Mouse (Mus musculus): Measurements from ENCODE around the gene Il18bp. TPM values are rescaled to one million over a fixed set of nuclear protein-coding genes. Genes with fewer than 3 reads are reported as not detected.
"Not testable (repeated sequence)": the region's sequence is repeated elsewhere in the genome, so short reads cannot be mapped to it uniquely, and the experiment has no call there.

The Il18bp gene
- polyA plus RNA-seq, 1 experiment, result 18.9 TPM

- H3K36me3 ChIP-seq (ENCODE audit: control insufficient read depth, insufficient read depth, low read length), result peaks cover 6% of the 10 kb centered on the region; the same call in 1 of the 2 replicates
- no peaks in the 10 kb centered on the region for H3K27me3 ChIP-seq (replicated peaks; ENCODE audit: control insufficient read depth, insufficient read depth, low read length)
- peak; percentile 70 for DNase-seq
- 12% methylated on average over 2 of the region's 2 CpGs for WGBS
- H3K27ac ChIP-seq (ENCODE audit: insufficient read depth, low read depth, low read length), result peak overlapping the region; percentile 16; the same call in 1 of the 2 replicates
- no peaks in the 10 kb centered on the region; the same call in 1 of the 2 replicates for H3K4me1 ChIP-seq (ENCODE audit: control insufficient read depth, insufficient read depth, low read length)
- no peak for TF ChIP-seq CTCF (conservative IDR thresholded peaks at IDR 0.05; ENCODE audit: insufficient read depth, insufficient read length, low read depth, low read length)
- TF ChIP-seq POLR2A (IDR thresholded peaks at IDR 0.05; ENCODE audit: low read depth, low read length), result no peak
- no peak overlapping the region for H3K4me3 ChIP-seq (ENCODE audit: insufficient read depth, low read depth, low read length)
Observed at GRCm38 (mm10) chr7:102042314-102042713, 23.8 kb upstream of the Il18bp start.

GRCm38 (mm10) chr7:102037318-102037717 lies 18.8 kb upstream of the Il18bp start:
- Histone ChIP-seq H3K4me1 (ENCODE audit: control insufficient read depth, insufficient read depth, low read length) (no peaks in the 10 kb centered on the region), H3K4me3 (ENCODE audit: insufficient read depth, low read depth, low read length) (no peak overlapping the region), H3K27ac (ENCODE audit: insufficient read depth, low read depth, low read length) (no peak overlapping the region), H3K27me3 (replicated peaks; ENCODE audit: control insufficient read depth, insufficient read depth, low read length) (no peaks in the 10 kb centered on the region), H3K36me3 (ENCODE audit: control insufficient read depth, insufficient read depth, low read length) (peaks cover 9% of the 10 kb centered on the region)
- TF ChIP-seq POLR2A (IDR thresholded peaks at IDR 0.05; ENCODE audit: low read depth, low read length) (no peak), CTCF (conservative IDR thresholded peaks at IDR 0.05; ENCODE audit: insufficient read depth, insufficient read length, low read depth, low read length) (no peak)
- no peak for DNase-seq
- WGBS, result 96% methylated on average over 3 of the region's 3 CpGs

DNA sequence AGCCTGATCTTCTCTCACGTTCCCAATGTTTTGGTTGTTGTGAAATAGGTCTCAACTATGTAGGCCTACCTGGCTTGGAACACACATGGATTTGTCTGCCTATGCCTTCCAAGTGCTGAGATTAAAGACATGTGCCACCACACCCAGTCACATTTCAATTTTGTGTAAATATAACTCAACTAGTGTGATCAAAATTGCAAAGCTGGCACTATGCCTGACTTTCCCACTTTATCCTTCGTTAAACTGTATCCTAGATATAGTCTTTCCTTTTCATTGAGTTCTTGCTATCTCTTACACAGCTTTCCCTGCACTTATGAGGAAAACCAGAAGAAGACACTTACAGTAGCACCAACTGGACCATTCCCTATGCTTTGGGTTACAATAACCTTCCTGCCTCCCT lies 17.0 kb upstream of the Il18bp start:
- WGBS, result 83% methylated on average over 2 of the region's 2 CpGs
- no peak for DNase-seq
- H3K36me3 ChIP-seq (ENCODE audit: control insufficient read depth, insufficient read depth, low read length), result peaks cover 9% of the 10 kb centered on the region
- no peak overlapping the region for H3K4me3 ChIP-seq (ENCODE audit: insufficient read depth, low read depth, low read length)
- H3K27me3 ChIP-seq (replicated peaks; ENCODE audit: control insufficient read depth, insufficient read depth, low read length), result no peaks in the 10 kb centered on the region
- H3K4me1 ChIP-seq (ENCODE audit: control insufficient read depth, insufficient read depth, low read length), result no peaks in the 10 kb centered on the region
- TF ChIP-seq CTCF (conservative IDR thresholded peaks at IDR 0.05; ENCODE audit: insufficient read depth, insufficient read length, low read depth, low read length) (no peak), POLR2A (IDR thresholded peaks at IDR 0.05; ENCODE audit: low read depth, low read length) (no peak)
- H3K27ac ChIP-seq (ENCODE audit: insufficient read depth, low read depth, low read length), result no peak overlapping the region

DNA sequence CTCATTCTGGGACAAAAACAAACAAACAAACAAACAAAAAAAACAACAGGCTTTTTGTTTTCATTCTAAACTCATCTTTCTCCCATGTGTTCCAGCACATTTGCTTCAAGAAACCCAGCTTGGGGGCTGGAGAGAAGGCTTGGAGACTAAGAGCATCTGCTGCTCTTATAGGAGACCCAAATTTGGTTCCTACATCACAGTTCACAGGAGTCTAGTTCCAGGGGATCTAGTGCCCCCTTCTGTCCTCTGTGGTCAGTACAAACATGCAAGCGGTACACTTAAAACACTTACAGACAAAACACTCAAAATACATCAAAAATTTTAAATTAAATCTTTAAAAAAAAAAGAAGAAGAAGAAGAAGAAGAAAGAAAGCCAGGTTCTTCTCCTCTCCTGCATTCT lies 16.4 kb upstream of the Il18bp start:
- DNase-seq, result no peak
- WGBS, result 90% methylated on average over 1 of the region's 1 CpGs
- peaks cover 9% of the 10 kb centered on the region for H3K36me3 ChIP-seq (ENCODE audit: control insufficient read depth, insufficient read depth, low read length)

GRCm38 (mm10) chr7:102025187-102026119 lies 7.0 kb upstream of the Il18bp start:
- 75% methylated on average over 2 of the region's 2 CpGs for WGBS

More for the DNA sequence above, 16.4 kb upstream of the Il18bp start:
- H3K27ac ChIP-seq (ENCODE audit: insufficient read depth, low read depth, low read length), result no peak overlapping the region
- TF ChIP-seq POLR2A (IDR thresholded peaks at IDR 0.05; ENCODE audit: low read depth, low read length) (no peak), CTCF (conservative IDR thresholded peaks at IDR 0.05; ENCODE audit: insufficient read depth, insufficient read length, low read depth, low read length) (peak; percentile 29; the same call in 1 of the 2 replicates)
- no peak overlapping the region for H3K4me3 ChIP-seq (ENCODE audit: insufficient read depth, low read depth, low read length)
- no peaks in the 10 kb centered on the region for H3K4me1 ChIP-seq (ENCODE audit: control insufficient read depth, insufficient read depth, low read length)
- no peaks in the 10 kb centered on the region for H3K27me3 ChIP-seq (replicated peaks; ENCODE audit: control insufficient read depth, insufficient read depth, low read length)

GRCm38 (mm10) chr7:102023821-102024220 lies 5.3 kb upstream of the Il18bp start:
- H3K27me3 ChIP-seq (replicated peaks; ENCODE audit: control insufficient read depth, insufficient read depth, low read length), result no peaks in the 10 kb centered on the region
- H3K36me3 ChIP-seq (ENCODE audit: control insufficient read depth, insufficient read depth, low read length), result no peaks in the 10 kb centered on the region
- no peaks in the 10 kb centered on the region for H3K4me1 ChIP-seq (ENCODE audit: control insufficient read depth, insufficient read depth, low read length)
- no peak overlapping the region for H3K27ac ChIP-seq (ENCODE audit: insufficient read depth, low read depth, low read length)
- 89% methylated on average over 9 of the region's 9 CpGs for WGBS
- no peak for DNase-seq
- H3K4me3 ChIP-seq (ENCODE audit: insufficient read depth, low read depth, low read length), result no peak overlapping the region
- TF ChIP-seq POLR2A (IDR thresholded peaks at IDR 0.05; ENCODE audit: low read depth, low read length) (no peak), CTCF (conservative IDR thresholded peaks at IDR 0.05; ENCODE audit: insufficient read depth, insufficient read length, low read depth, low read length) (no peak)

More at GRCm38 (mm10) chr7:102025187-102026119, 7.0 kb upstream of the Il18bp start:
- no peak for DNase-seq
- no peak for TF ChIP-seq POLR2A (IDR thresholded peaks at IDR 0.05; ENCODE audit: low read depth, low read length)
- TF ChIP-seq CTCF (conservative IDR thresholded peaks at IDR 0.05; ENCODE audit: insufficient read depth, insufficient read length, low read depth, low read length), result no peak
- H3K27ac ChIP-seq (ENCODE audit: insufficient read depth, low read depth, low read length), result no peak overlapping the region
- no peak overlapping the region for H3K4me3 ChIP-seq (ENCODE audit: insufficient read depth, low read depth, low read length)
- H3K36me3 ChIP-seq (ENCODE audit: control insufficient read depth, insufficient read depth, low read length), result no peaks in the 10 kb centered on the region
- H3K27me3 ChIP-seq (replicated peaks; ENCODE audit: control insufficient read depth, insufficient read depth, low read length), result no peaks in the 10 kb centered on the region
- no peaks in the 10 kb centered on the region for H3K4me1 ChIP-seq (ENCODE audit: control insufficient read depth, insufficient read depth, low read length)

DNA sequence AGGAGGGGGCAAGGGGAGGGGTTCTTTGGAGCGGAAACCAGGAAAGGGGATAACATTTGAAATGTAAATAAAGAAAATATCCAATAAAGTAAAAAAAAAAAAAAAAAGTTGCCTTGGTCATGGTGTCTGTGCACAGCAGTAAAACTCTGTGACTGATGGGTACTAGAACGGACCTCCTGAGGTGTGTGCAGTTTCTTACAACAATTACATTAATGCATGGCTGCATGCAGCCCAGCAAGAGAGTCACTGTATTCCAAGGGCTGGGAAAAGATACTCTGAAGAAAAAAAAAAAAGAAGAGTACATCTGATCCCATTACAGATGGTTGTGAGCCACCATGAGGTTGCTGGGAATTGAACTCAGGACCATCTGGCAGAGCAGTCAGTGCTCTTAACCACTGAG lies 2.4 kb upstream of the Il18bp start:
- WGBS, result 94% methylated on average over 2 of the region's 2 CpGs
- H3K36me3 ChIP-seq (ENCODE audit: control insufficient read depth, insufficient read depth, low read length); DNase-seq; H3K27me3 ChIP-seq (replicated peaks; ENCODE audit: control insufficient read depth, insufficient read depth, low read length); H3K4me3 ChIP-seq (ENCODE audit: insufficient read depth, low read depth, low read length); H3K27ac ChIP-seq (ENCODE audit: insufficient read depth, low read depth, low read length): not testable (repeated sequence)
- peaks cover 12% of the 10 kb centered on the region; the same call in 1 of the 2 replicates for H3K4me1 ChIP-seq (ENCODE audit: control insufficient read depth, insufficient read depth, low read length)

Data from kidney, adult 2 months (tissue).